Comparison of ENCODE assay signal across 8 mouse cellular contexts in genomic region chr9:21264272-21264999, GRCm38 (mm10). TPM values are rescaled to one million over a fixed set of nuclear protein-coding genes. Genes with fewer than 3 reads are reported as not detected.
DNase-seq lines count a peak whose midpoint lies in the region; ATAC-seq and TF ChIP-seq lines count a peak whose summit lies in the region.

No protein-coding gene starts in this region.

- H3K4me2 ChIP-seq in heart, embryonic 11.5 days: peak overlapping the region; percentile 68
- H3K4me2 ChIP-seq in stomach, embryonic 16.5 days (ENCODE audit: low read depth, low read length): peak overlapping the region; percentile 57

- H3K36me3 ChIP-seq in heart, embryonic 11.5 days (ENCODE audit: control insufficient read depth, insufficient read depth, low read length): peaks cover 7% of the 10 kb centered on the region; the same call in 1 of the 2 replicates
- H3K36me3 ChIP-seq in ES-Bruce4 (ENCODE audit: control insufficient read depth, insufficient read depth, low read length, poor library complexity, severe bottlenecking): peaks cover 14% of the 10 kb centered on the region
- peaks cover 6% of the 10 kb centered on the region; the same call in 1 of the 2 replicates for H3K36me3 ChIP-seq in stomach, embryonic 16.5 days (ENCODE audit: control insufficient read depth, insufficient read depth, low read length)

- peaks cover 18% of the 10 kb centered on the region for H3K4me1 ChIP-seq in heart, embryonic 11.5 days (ENCODE audit: control insufficient read depth, insufficient read depth, low read length)
- H3K4me1 ChIP-seq in ES-Bruce4 (ENCODE audit: control insufficient read depth, insufficient read depth, low read length): no peaks in the 10 kb centered on the region
- H3K4me1 ChIP-seq in stomach, embryonic 16.5 days (ENCODE audit: control insufficient read depth, insufficient read depth, low read length): peaks cover 19% of the 10 kb centered on the region

- peak overlapping the region; percentile 94 for H3K4me3 ChIP-seq in heart, embryonic 11.5 days (ENCODE audit: low read depth, low read length)
- H3K4me3 ChIP-seq in ES-Bruce4 (ENCODE audit: low read depth, low read length): peak overlapping the region; percentile 70
- H3K4me3 ChIP-seq in stomach, embryonic 16.5 days (replicated peaks; ENCODE audit: low read length): peak overlapping the region; percentile 77

- no peak for TF ChIP-seq POLR2A in ES-Bruce4 (IDR thresholded peaks at IDR 0.05; ENCODE audit: insufficient read depth, low read length)

- no peak for DNase-seq in heart, postnatal 25 days (ENCODE audit: low spot score)
- peak; percentile 70 for DNase-seq in liver
- no peak for DNase-seq in adrenal gland, adult (ENCODE audit: inconsistent age in 2 of 2, low spot score in 1 of 2)

- no peak for TF ChIP-seq EP300 in ES-Bruce4 (IDR thresholded peaks at IDR 0.05; ENCODE audit: insufficient read depth, low read depth, low read length)

- no peaks in the 10 kb centered on the region for H3K9me3 ChIP-seq in heart, embryonic 11.5 days (replicated peaks; ENCODE audit: control insufficient read depth, low read length)
- no peaks in the 10 kb centered on the region for H3K9me3 ChIP-seq in ES-Bruce4 (replicated peaks; ENCODE audit: control insufficient read depth, insufficient read depth, low read length, poor library complexity, severe bottlenecking)
- no peaks in the 10 kb centered on the region for H3K9me3 ChIP-seq in stomach, embryonic 16.5 days (replicated peaks; ENCODE audit: control insufficient read depth, low read length)

- TF ChIP-seq CTCF in ES-Bruce4 (IDR thresholded peaks at IDR 0.05; ENCODE audit: low read depth, low read length): no peak

- peak overlapping the region; percentile 77 for H3K27ac ChIP-seq in heart, embryonic 11.5 days (ENCODE audit: low read depth, low read length)
- peak overlapping the region; percentile 54 for H3K27ac ChIP-seq in ES-Bruce4 (ENCODE audit: insufficient read depth, low read length)
- peak overlapping the region; percentile 79 for H3K27ac ChIP-seq in stomach, embryonic 16.5 days (ENCODE audit: low read length)

- H3K27me3 ChIP-seq in heart, embryonic 11.5 days (ENCODE audit: control insufficient read depth, insufficient read depth, low read length): no peaks in the 10 kb centered on the region
- H3K27me3 ChIP-seq in ES-Bruce4 (ENCODE audit: control insufficient read depth, insufficient read depth, low read length, poor library complexity, severe bottlenecking): no peaks in the 10 kb centered on the region
- H3K27me3 ChIP-seq in stomach, embryonic 16.5 days (ENCODE audit: control insufficient read depth, insufficient read depth, low read length): no peaks in the 10 kb centered on the region

- WGBS in heart, embryonic 11.5 days (ENCODE audit: insufficient replicate concordance): 16% methylated on average over 17 of the region's 17 CpGs
- 17% methylated on average over 17 of the region's 17 CpGs for WGBS in stomach, embryonic 16.5 days

- H3K9ac ChIP-seq in heart, embryonic 11.5 days (ENCODE audit: low read depth, low read length): peak overlapping the region; percentile 47; the same call in 1 of the 2 replicates
- peak overlapping the region; percentile 2; the same call in 1 of the 2 replicates for H3K9ac ChIP-seq in ES-Bruce4 (ENCODE audit: low read depth, poor library complexity, severe bottlenecking)
- peak overlapping the region; percentile 89 for H3K9ac ChIP-seq in stomach, embryonic 16.5 days (ENCODE audit: low read length)

- intact Hi-C loops in heart, postnatal 25 days (cut with DNase I): loop anchor here (2.0 kb wide), 1 partner anchor 22 kb away; the partner anchor contains the start of gene Kri1

- 0 out of 2 replicates have a peak, but pooled peaks have one; percentile 20 for ATAC-seq in heart, embryonic 11.5 days (replicated peaks; ENCODE audit: insufficient number of reproducible peaks, low FRiP score, low TSS enrichment)
- peak; percentile 73 for ATAC-seq in erythroid progenitor cell, adult 5-6 weeks (replicated peaks; ENCODE audit: low FRiP score, poor library complexity, severe bottlenecking)
- peak; percentile 27 for ATAC-seq in stomach, embryonic 16.5 days (ENCODE audit: insufficient read depth, low FRiP score)
- ATAC-seq in monocyte, adult 5-6 weeks (replicated peaks; ENCODE audit: insufficient number of reproducible peaks, low FRiP score, low TSS enrichment, poor library complexity, severe bottlenecking): no peak; the same call in 1 of the 2 replicates

RNA-seq across cellular contexts. Expression of gene Atg4d, which starts 0.7 kb away (rescaled TPM):
- polyA plus RNA-seq in heart, embryonic 11.5 days (2014; fragmentation: Nextera tagmentation; extraction: Ambion mirVana): 45.5 and 48.2 TPM in 2 replicates
- total RNA-seq in heart, postnatal 25 days (2021): 10 to 100 TPM; 94.7 to 96.1 TPM
- 18.8 and 22.3 TPM in 2 replicates for polyA plus RNA-seq in ES-Bruce4 (2011; ENCODE audit: insufficient read depth, insufficient read length, low read depth, missing spikeins)
- total RNA-seq in erythroid progenitor cell, adult 5-6 weeks (2015; ENCODE audit: low replicate concordance): 49.4 and 49.5 TPM in 2 replicates
- total RNA-seq in erythroid progenitor cell, adult 5-6 weeks (2017; ENCODE audit: low replicate concordance): 73.9 and 162 TPM in 2 replicates
- polyA plus RNA-seq in stomach, embryonic 16.5 days (2015; fragmentation: Nextera tagmentation; extraction: Ambion mirVana): 53.3 and 55.7 TPM in 2 replicates
- 31.7 to 39.6 TPM (median 34.6 TPM) in 3 replicates for total RNA-seq in monocyte, adult 5-6 weeks (2017)

RNA-seq across cellular contexts. Expression of gene S1pr5, which starts 16.2 kb away (rescaled TPM):
- polyA plus RNA-seq in heart, embryonic 11.5 days (2014; fragmentation: Nextera tagmentation; extraction: Ambion mirVana): 0.11 and 0.31 TPM in 2 replicates
- total RNA-seq in heart, postnatal 25 days (2021): under 1 TPM; 0.70 to 0.78 TPM
- 0.40 and 0.44 TPM in 2 replicates for polyA plus RNA-seq in ES-Bruce4 (2011; ENCODE audit: insufficient read depth, insufficient read length, low read depth, missing spikeins)
- 2.5 TPM in 1 of 2 replicates, not detected in the other for total RNA-seq in erythroid progenitor cell, adult 5-6 weeks (2015; ENCODE audit: low replicate concordance)
- total RNA-seq in erythroid progenitor cell, adult 5-6 weeks (2017; ENCODE audit: low replicate concordance): 0.13 and 0.53 TPM in 2 replicates
- polyA plus RNA-seq in stomach, embryonic 16.5 days (2015; fragmentation: Nextera tagmentation; extraction: Ambion mirVana): 1.8 and 2.0 TPM in 2 replicates
- total RNA-seq in monocyte, adult 5-6 weeks (2017): 303 to 435 TPM (median 308 TPM) in 3 replicates

RNA-seq across cellular contexts. Expression of gene Kri1, which starts 23.3 kb away (rescaled TPM):
- polyA plus RNA-seq in heart, embryonic 11.5 days (2014; fragmentation: Nextera tagmentation; extraction: Ambion mirVana): 9.9 and 12.3 TPM in 2 replicates
- 10 to 100 TPM; 15.9 to 17.4 TPM for total RNA-seq in heart, postnatal 25 days (2021)
- polyA plus RNA-seq in ES-Bruce4 (2011; ENCODE audit: insufficient read depth, insufficient read length, low read depth, missing spikeins): 35.9 and 41.7 TPM in 2 replicates
- total RNA-seq in erythroid progenitor cell, adult 5-6 weeks (2015; ENCODE audit: low replicate concordance): 19.7 and 49.4 TPM in 2 replicates
- 18.2 and 48.8 TPM in 2 replicates for total RNA-seq in erythroid progenitor cell, adult 5-6 weeks (2017; ENCODE audit: low replicate concordance)
- polyA plus RNA-seq in stomach, embryonic 16.5 days (2015; fragmentation: Nextera tagmentation; extraction: Ambion mirVana): 15.2 and 18.2 TPM in 2 replicates
- 91.2 to 154 TPM (median 120 TPM) in 3 replicates for total RNA-seq in monocyte, adult 5-6 weeks (2017)

RNA-seq across cellular contexts. Expression of gene Keap1, which starts 25.3 kb away (rescaled TPM):
- polyA plus RNA-seq in heart, embryonic 11.5 days (2014; fragmentation: Nextera tagmentation; extraction: Ambion mirVana): 22.3 and 35.7 TPM in 2 replicates
- 10 to 100 TPM; 35.9 to 42.2 TPM for total RNA-seq in heart, postnatal 25 days (2021)
- polyA plus RNA-seq in ES-Bruce4 (2011; ENCODE audit: insufficient read depth, insufficient read length, low read depth, missing spikeins): 19.5 and 19.6 TPM in 2 replicates
- total RNA-seq in erythroid progenitor cell, adult 5-6 weeks (2015; ENCODE audit: low replicate concordance): 13.8 and 25.2 TPM in 2 replicates
- total RNA-seq in erythroid progenitor cell, adult 5-6 weeks (2017; ENCODE audit: low replicate concordance): 37.0 and 44.7 TPM in 2 replicates
- 52.5 and 56.4 TPM in 2 replicates for polyA plus RNA-seq in stomach, embryonic 16.5 days (2015; fragmentation: Nextera tagmentation; extraction: Ambion mirVana)
- 21.7 to 32.5 TPM (median 22.1 TPM) in 3 replicates for total RNA-seq in monocyte, adult 5-6 weeks (2017)

RNA-seq across cellular contexts. Expression of gene Cdkn2d, which starts 26.8 kb away (rescaled TPM):
- 88.4 and 99.8 TPM in 2 replicates for polyA plus RNA-seq in heart, embryonic 11.5 days (2014; fragmentation: Nextera tagmentation; extraction: Ambion mirVana)
- 10 to 100 TPM; 15.1 to 16.8 TPM for total RNA-seq in heart, postnatal 25 days (2021)
- polyA plus RNA-seq in ES-Bruce4 (2011; ENCODE audit: insufficient read depth, insufficient read length, low read depth, missing spikeins): 11.6 and 12.4 TPM in 2 replicates
- 305 and 325 TPM in 2 replicates for total RNA-seq in erythroid progenitor cell, adult 5-6 weeks (2015; ENCODE audit: low replicate concordance)
- total RNA-seq in erythroid progenitor cell, adult 5-6 weeks (2017; ENCODE audit: low replicate concordance): 151 and 194 TPM in 2 replicates
- polyA plus RNA-seq in stomach, embryonic 16.5 days (2015; fragmentation: Nextera tagmentation; extraction: Ambion mirVana): 47.4 and 51.5 TPM in 2 replicates
- 58.8 to 83.6 TPM (median 66.5 TPM) in 3 replicates for total RNA-seq in monocyte, adult 5-6 weeks (2017)

Comparison
In these comparisons a context has a peak if more than half of its experiments do, and no peak if none do; other contexts are left out.
1. H3K9ac ChIP-seq: peak in every context shown above with its lines; median percentile 89 in stomach, embryonic 16.5 days; 47 in heart, embryonic 11.5 days; 2 in ES-Bruce4.
2. RNA of gene S1pr5, which starts 16.2 kb away (total RNA-seq): 303 to 435 TPM in monocyte, adult 5-6 weeks; 0.70 to 0.78 TPM in heart, postnatal 25 days and 0.13 to 2.5 TPM in erythroid progenitor cell, adult 5-6 weeks; every median in the first group is over 10 times any median in the second.
3. Peak in every context shown above with its lines, with median percentiles within 50 percentile points of each other: H3K27ac ChIP-seq and H3K4me3 ChIP-seq.